Mouse (Mus musculus) CH12.LX (cell line): ENCODE measurements around the gene Rgs21. TPM values are rescaled to one million over a fixed set of nuclear protein-coding genes. Genes with fewer than 3 reads are reported as not detected.

Experiments used
- DNase-seq: peaks from one replicate; pipeline ENCODE4 v3.0.0-alpha.2; 2013; ENCODE audit errors: extremely low read depth
- H3K27ac ChIP-seq: 2 replicates; pipeline ENCODE4 v1.5.1; 2012; ENCODE audit warnings: low read depth, mild to moderate bottlenecking, control low read depth, moderate library complexity; ENCODE audit not compliant: insufficient read depth
- H3K27me3 ChIP-seq: replicated peaks from 2 replicates; pipeline ENCODE3; 2012; ENCODE audit warnings: inconsistent platforms
- H3K36me3 ChIP-seq, 2 experiments: replicated peaks in 1 of 2; 2 replicates each; pipeline versions ENCODE3 to v1.6.1; 2012; ENCODE audit warnings: inconsistent platforms in 1 of 2, low read length in 1 of 2, mild to moderate bottlenecking in 1 of 2, mixed read lengths in 1 of 2, moderate library complexity in 1 of 2; ENCODE audit not compliant: control insufficient read depth in 1 of 2, insufficient read depth in 1 of 2
- H3K4me1 ChIP-seq, 2 experiments: 2 replicates each; pipeline ENCODE4 v1.6.1; 2012; ENCODE audit warnings: inconsistent platforms in 1 of 2, moderate library complexity in 1 of 2; ENCODE audit not compliant: insufficient read depth in 2 of 2, control insufficient read depth in 1 of 2
- H3K4me2 ChIP-seq: 2 replicates; pipeline ENCODE4 v1.6.1; 2012; ENCODE audit warnings: low read depth, mild to moderate bottlenecking, control low read depth; ENCODE audit not compliant: poor library complexity, insufficient read depth, severe bottlenecking
- H3K4me3 ChIP-seq, 3 experiments: fragments of 150-350 bp in 1 of 3; sonication (generic) in 1 of 3; replicated peaks in 1 of 3; 2 replicates each; pipeline versions ENCODE3 to v1.5.1; 2011 to 2012; ENCODE audit warnings: low read depth in 2 of 3, low read length in 2 of 3, mild to moderate bottlenecking in 2 of 3, moderate library complexity in 2 of 3, control low read depth in 1 of 3, improper control_type of control experiment in 1 of 3, inconsistent platforms in 1 of 3, mixed read lengths in 1 of 3; ENCODE audit not compliant: poor library complexity in 1 of 3
- H3K79me2 ChIP-seq: replicated peaks from 2 replicates; pipeline ENCODE4 v1.6.1; 2012; ENCODE audit warnings: mild to moderate bottlenecking, moderate library complexity; ENCODE audit not compliant: control insufficient read depth, poor library complexity, insufficient read depth, severe bottlenecking; ENCODE audit errors: extremely low read depth
- H3K9ac ChIP-seq: 2 replicates; pipeline ENCODE4 v1.6.1; 2012; ENCODE audit warnings: low read depth, mild to moderate bottlenecking, control low read depth, moderate library complexity; ENCODE audit not compliant: insufficient read depth
- H3K9me3 ChIP-seq: replicated peaks from 2 replicates; pipeline ENCODE3; 2012; ENCODE audit warnings: low read length, inconsistent platforms, mixed read lengths
- CHD2 ChIP-seq: IDR thresholded peaks from 2 replicates; pipeline ENCODE4 v1.6.1; 2011; ENCODE audit warnings: low read length, improper control_type of control experiment
- CTCF ChIP-seq, 2 experiments: IDR thresholded peaks in 1 of 2; conservative IDR thresholded peaks in 1 of 2; 2 replicates each; pipeline ENCODE4 v1.5.1; 2011 to 2012; ENCODE audit warnings: low read depth in 2 of 2, low read length in 2 of 2, improper control_type of control experiment in 1 of 2, inconsistent platforms in 1 of 2, mild to moderate bottlenecking in 1 of 2, moderate library complexity in 1 of 2
- E2F4 ChIP-seq: IDR thresholded peaks from 2 replicates; pipeline ENCODE4 v1.6.1; 2011; ENCODE audit warnings: low read depth, low read length, improper control_type of control experiment; ENCODE audit not compliant: insufficient replicate concordance
- EP300 ChIP-seq: IDR thresholded peaks from 2 replicates; pipeline ENCODE4 v1.6.1; 2011; ENCODE audit warnings: low read length, improper control_type of control experiment
- ETS1 ChIP-seq: conservative IDR thresholded peaks from 2 replicates; pipeline ENCODE4 v1.6.1; 2012; ENCODE audit warnings: low read depth, mild to moderate bottlenecking, inconsistent platforms, low read length, improper control_type of control experiment, moderate library complexity
- IRF4 ChIP-seq: IDR thresholded peaks from 2 replicates; pipeline ENCODE4 v1.6.1; 2014; ENCODE audit warnings: low read depth, mild to moderate bottlenecking, inconsistent platforms, low read length, improper control_type of control experiment
- JUND ChIP-seq: conservative IDR thresholded peaks from 2 replicates; pipeline ENCODE4 v1.6.1; 2011; ENCODE audit warnings: low read depth, low read length, improper control_type of control experiment
- MAFK ChIP-seq: IDR thresholded peaks from 2 replicates; pipeline ENCODE4 v1.6.1; 2011; ENCODE audit warnings: low read length, improper control_type of control experiment; ENCODE audit not compliant: insufficient replicate concordance
- MAX ChIP-seq: IDR thresholded peaks from 2 replicates; pipeline ENCODE4 v1.6.1; 2011; ENCODE audit warnings: low read length, improper control_type of control experiment
- MAZ ChIP-seq: IDR thresholded peaks from 2 replicates; pipeline ENCODE4 v1.6.1; 2012; ENCODE audit warnings: low read depth, mild to moderate bottlenecking, inconsistent platforms, low read length, improper control_type of control experiment, moderate library complexity
- NRF1 ChIP-seq: IDR thresholded peaks from 2 replicates; pipeline ENCODE4 v1.6.1; 2014; ENCODE audit warnings: low read depth, mild to moderate bottlenecking, inconsistent platforms, low read length, improper control_type of control experiment, moderate library complexity
- PAX5 ChIP-seq: IDR thresholded peaks from 2 replicates; pipeline ENCODE4 v1.6.1; 2012; ENCODE audit warnings: low read length, inconsistent platforms, mixed read lengths
- RCOR1 ChIP-seq: conservative IDR thresholded peaks from 2 replicates; pipeline ENCODE4 v1.6.1; 2012; ENCODE audit warnings: low read depth, mild to moderate bottlenecking, inconsistent platforms, low read length, improper control_type of control experiment
- UBTF ChIP-seq: IDR thresholded peaks from 2 replicates; pipeline ENCODE4 v1.6.1; 2012; ENCODE audit warnings: low read depth, mild to moderate bottlenecking, inconsistent platforms, low read length, improper control_type of control experiment, moderate library complexity
- USF1 ChIP-seq: IDR thresholded peaks from 2 replicates; pipeline ENCODE4 v1.6.1; 2014; ENCODE audit warnings: low read depth, mild to moderate bottlenecking, inconsistent platforms, low read length, improper control_type of control experiment
- USF2 ChIP-seq: conservative IDR thresholded peaks from 2 replicates; pipeline ENCODE4 v1.6.1; 2011; ENCODE audit warnings: low read depth, low read length, improper control_type of control experiment
- ZC3H11A ChIP-seq: IDR thresholded peaks from 2 replicates; pipeline ENCODE4 v1.6.1; 2012; ENCODE audit warnings: low read depth, mild to moderate bottlenecking, inconsistent platforms, low read length, improper control_type of control experiment
- ZKSCAN1 ChIP-seq: IDR thresholded peaks from 2 replicates; pipeline ENCODE4 v1.6.1; 2012; ENCODE audit warnings: low read depth, inconsistent platforms, low read length, improper control_type of control experiment, borderline replicate concordance
- ZNF384 ChIP-seq: IDR thresholded peaks from 2 replicates; pipeline ENCODE4 v1.6.1; 2012; ENCODE audit warnings: low read depth, low read length, improper control_type of control experiment, inconsistent platforms
- dilution Hi-C: fragments of 300-500 bp; cut with MboI; formaldehyde crosslinking; loops from 2 replicates; pipeline ENCODE4 v1.14.3; 2020; ENCODE audit warnings: low sequenced_read_pairs; ENCODE audit not compliant: extremely low pct_unique_long_range_greater_than_20kb, extremely low pct_ligation_motif_present
- in situ Hi-C: fragments of 300-500 bp; cut with MboI; formaldehyde crosslinking; loops from 3 replicates; pipeline ENCODE4 v1.14.3; 2019; ENCODE audit warnings: low sequenced_read_pairs, low pct_ligation_motif_present, low pct_unique_long_range_greater_than_20kb, mixed read lengths
- polyA plus RNA-seq: library from polyadenylated mRNA; unstranded; fragments of >175 nt; gene quantifications from 2 replicates; pipeline ENCODE4 v1.2.1, GENCODE M21; 2012; ENCODE audit warnings: low read depth; ENCODE audit not compliant: insufficient read length
- total RNA-seq, 2 experiments: library from RNA; depleted of rRNA; stranded (reverse); fragments of 300-350 nt in 1 of 2; fragments of >200 nt in 1 of 2; gene quantifications; 2 replicates each; pipeline ENCODE4 v1.2.3; 2012 to 2014

The Rgs21 gene
- total and polyA plus RNA-seq, 3 experiments, result 0.07 to 0.09 (median 0.08) TPM

DNA sequence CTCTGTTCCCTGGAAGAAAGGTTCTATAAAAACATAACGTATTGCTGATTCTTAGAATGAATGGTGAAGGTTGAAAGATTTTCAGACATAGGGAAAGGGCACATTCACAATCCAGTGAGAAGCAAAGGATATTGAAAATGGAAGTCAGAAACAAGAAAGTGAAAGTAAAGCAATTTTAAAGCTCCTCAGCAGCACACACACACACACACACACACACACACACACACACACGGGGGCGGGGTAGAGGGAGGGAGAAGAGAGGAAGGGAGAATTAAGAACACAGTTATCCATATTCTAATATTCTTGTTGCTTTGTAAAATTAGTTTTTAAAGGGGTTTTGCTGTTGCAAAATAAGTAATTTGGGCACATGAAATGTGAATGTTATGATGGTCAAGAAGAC is 2.4 kb upstream of the Rgs21 start:
- Histone ChIP-seq H3K4me2 (peak overlapping the region; percentile 61; the same call in 1 of the 2 replicates), H3K36me3 (no peaks in the 10 kb centered on the region), H3K9me3 (no peaks in the 10 kb centered on the region), H3K4me1 (peaks cover 0 to 4% of the 10 kb centered on the region in 2 experiments; a peak in 2 of 4 replicates), H3K27ac (no peak overlapping the region), H3K27me3 (no peaks in the 10 kb centered on the region), H3K79me2 (no peaks in the 10 kb centered on the region), H3K4me3 (no peak overlapping the region), H3K9ac (no peak overlapping the region)
- DNase-seq, result peak; percentile 8
- TF ChIP-seq ZKSCAN1 (no peak), RCOR1 (no peak), MAX (no peak), MAFK (no peak), E2F4 (no peak), CTCF (conservative IDR thresholded peaks at IDR 0.05 in 1 of 2, IDR thresholded peaks at IDR 0.05 in 1 of 2; ENCODE audit: low read depth in 2 of 2, low read length in 2 of 2) (no peak), CHD2 (no peak), USF2 (no peak), UBTF (no peak), IRF4 (peak; percentile 17; the same call in 1 of the 2 replicates), NRF1 (no peak), ETS1 (peak; percentile 14; the same call in 1 of the 2 replicates), ZC3H11A (no peak), PAX5 (no peak), USF1 (no peak), MAZ (peak; percentile 82), ZNF384 (no peak)
- dilution Hi-C loops, result no loop called here
- in situ Hi-C loops, result no loop called here

DNA sequence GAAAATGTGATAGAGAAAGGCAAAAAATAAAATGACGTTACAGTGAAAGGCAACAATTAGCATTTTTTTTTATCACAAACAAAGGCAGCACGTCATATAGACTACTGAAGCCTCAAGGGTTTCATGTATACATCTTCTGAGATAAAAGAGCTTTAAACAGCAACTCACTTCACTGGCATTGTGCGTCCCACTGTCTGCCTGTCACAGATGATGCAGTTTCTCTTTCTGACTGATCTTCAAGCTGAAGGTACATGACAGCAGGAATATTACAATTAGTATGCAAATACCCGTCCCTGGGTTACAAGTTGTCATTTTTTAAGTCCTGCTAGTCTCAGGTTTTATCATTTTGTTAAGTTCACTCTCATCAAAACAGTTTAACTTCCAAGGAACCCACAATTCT is 22.3 kb downstream of the Rgs21 start:
- no peaks in the 10 kb centered on the region for H3K27me3 ChIP-seq
- DNase-seq, result peak; percentile 44
- H3K36me3 ChIP-seq, result no peaks in the 10 kb centered on the region
- peak overlapping the region; percentile 45; the same call in 1 of the 2 replicates for H3K4me2 ChIP-seq
- in situ Hi-C loops (no loop called here), dilution Hi-C loops (no loop called here)
- no peak for TF ChIP-seq E2F4
- TF ChIP-seq IRF4, result peak; percentile 65; the same call in 1 of the 2 replicates
- TF ChIP-seq EP300, result peak; percentile 28; the same call in 1 of the 2 replicates
- TF ChIP-seq JUND, result 0 out of 2 replicates have a peak, but pooled peaks have one; percentile 8
- H3K4me1 ChIP-seq, result peaks cover 3 to 17% of the 10 kb centered on the region in 2 experiments; a peak in 3 of 4 replicates
- H3K9me3 ChIP-seq, result no peaks in the 10 kb centered on the region
- no peak overlapping the region for H3K27ac ChIP-seq
- no peak overlapping the region; the same call in 1 of the 2 replicates for H3K9ac ChIP-seq
- H3K79me2 ChIP-seq, result no peaks in the 10 kb centered on the region
- no peak overlapping the region for H3K4me3 ChIP-seq
